Mouse (Mus musculus) myocyte (in vitro differentiated cells): Measurements from ENCODE around the gene Dgkz. TPM values are rescaled to one million over a fixed set of nuclear protein-coding genes. Genes with fewer than 3 reads are reported as not detected.

Experiments
- H3K27me3 ChIP-seq: one replicate; pipeline ENCODE4 v1.6.1; 2011; ENCODE audit not compliant: control insufficient read depth, insufficient read depth, insufficient read length
- H3K36me3 ChIP-seq: one replicate; pipeline ENCODE4 v1.6.1; 2011; ENCODE audit not compliant: control insufficient read depth, insufficient read depth
- H3K4me2 ChIP-seq: one replicate; pipeline ENCODE4 v1.6.1; 2011; ENCODE audit warnings: low read depth, control low read depth
- H3K4me3 ChIP-seq: one replicate; pipeline ENCODE4 v1.5.1; 2011; ENCODE audit warnings: mild to moderate bottlenecking, control low read depth, moderate library complexity
- H3K79me2 ChIP-seq: one replicate; pipeline ENCODE4 v1.6.1; 2011; ENCODE audit not compliant: control insufficient read depth, insufficient read depth
- H3ac ChIP-seq: one replicate; pipeline ENCODE4 v1.6.1; 2011; ENCODE audit not compliant: control insufficient read depth, insufficient read length
- CEBPB ChIP-seq: IDR thresholded peaks from 2 replicates; pipeline ENCODE4 v1.6.1; 2011; ENCODE audit warnings: mild to moderate bottlenecking, moderate library complexity; ENCODE audit not compliant: poor library complexity, insufficient read depth, severe bottlenecking
- E2F4 ChIP-seq: IDR thresholded peaks from one replicate; pipeline ENCODE4 v1.6.1; 2011; ENCODE audit warnings: mild to moderate bottlenecking, control low read depth, moderate library complexity; ENCODE audit not compliant: insufficient read depth
- MAX ChIP-seq: IDR thresholded peaks from one replicate; pipeline ENCODE4 v1.6.1; 2011; ENCODE audit warnings: low read depth, mild to moderate bottlenecking, control low read depth
- MYOD1 ChIP-seq, 3 experiments: IDR thresholded peaks; one replicate each; pipeline ENCODE4 v1.6.1; 2011; ENCODE audit warnings: control low read depth in 2 of 3, low read depth in 2 of 3, mild to moderate bottlenecking in 2 of 3, moderate library complexity in 1 of 3; ENCODE audit not compliant: insufficient read length in 2 of 3, control insufficient read depth in 1 of 3
- MYOG ChIP-seq, 3 experiments: IDR thresholded peaks; one replicate each; pipeline ENCODE4 v1.6.1; 2011; ENCODE audit warnings: control low read depth in 2 of 3, low read depth in 2 of 3, mild to moderate bottlenecking in 2 of 3; ENCODE audit not compliant: insufficient read length in 2 of 3, control insufficient read depth in 1 of 3, insufficient read depth in 1 of 3
- POLR2A ChIP-seq: IDR thresholded peaks from one replicate; pipeline ENCODE4 v1.6.1; 2011; ENCODE audit warnings: low read depth, mild to moderate bottlenecking, control low read depth, moderate library complexity; ENCODE audit not compliant: insufficient read length
- POLR2AphosphoS2 ChIP-seq: IDR thresholded peaks from one replicate; pipeline ENCODE4 v1.6.1; 2011; ENCODE audit warnings: low read depth, control low read depth; ENCODE audit not compliant: insufficient read length
- REST ChIP-seq: IDR thresholded peaks from one replicate; pipeline ENCODE4 v1.6.1; 2011; ENCODE audit warnings: mild to moderate bottlenecking, control low read depth, moderate library complexity; ENCODE audit not compliant: insufficient read depth, insufficient read length
- SRF ChIP-seq: IDR thresholded peaks from one replicate; pipeline ENCODE4 v1.6.1; 2011; ENCODE audit warnings: low read depth; ENCODE audit not compliant: control insufficient read depth, insufficient read length
- TCF12 ChIP-seq: IDR thresholded peaks from one replicate; pipeline ENCODE4 v1.6.1; 2011; ENCODE audit warnings: mild to moderate bottlenecking, control low read depth; ENCODE audit not compliant: poor library complexity, insufficient read depth, severe bottlenecking
- TCF3 ChIP-seq: IDR thresholded peaks from one replicate; pipeline ENCODE4 v1.6.1; 2011; ENCODE audit warnings: low read depth, control low read depth; ENCODE audit not compliant: insufficient read length
- USF1 ChIP-seq: IDR thresholded peaks from one replicate; pipeline ENCODE4 v1.6.1; 2011; ENCODE audit warnings: low read depth, mild to moderate bottlenecking, control low read depth, moderate library complexity
- polyA plus RNA-seq: library from polyadenylated mRNA; unstranded; fragments of >200 nt; fragmentation: generic; extraction: Trizol; gene quantifications from one replicate; pipeline ENCODE4 v1.2.1, GENCODE M21; 2012; ENCODE audit warnings: missing spikeins

Dgkz gene
- polyA plus RNA-seq, 1 experiment = 68.4 TPM

GRCm38 (mm10) chr2:91904618-91905307 lies 70.9 kb downstream of the Dgkz start:
- Histone ChIP-seq H3ac (no peak overlapping the region), H3K79me2 (no peaks in the 10 kb centered on the region), H3K27me3 (no peaks in the 10 kb centered on the region), H3K4me3 (no peak overlapping the region), H3K36me3 (peaks cover 11% of the 10 kb centered on the region), H3K4me2 (peak overlapping the region; percentile 36)
- TF ChIP-seq MYOD1 (IDR thresholded peaks at IDR 0.05; ENCODE audit: control insufficient read depth in 1 of 3, insufficient read length in 2 of 3, low read depth in 2 of 3) = peak; percentile 75 to 100 (median 98)
- TF ChIP-seq TCF12 = peak; percentile 91
- TF ChIP-seq E2F4 = no peak
- peak; percentile 84 to 100 (median 99) for TF ChIP-seq MYOG (IDR thresholded peaks at IDR 0.05; ENCODE audit: control insufficient read depth in 1 of 3, insufficient read depth in 1 of 3, insufficient read length in 2 of 3, low read depth in 2 of 3)
- peak; percentile 92 for TF ChIP-seq TCF3

GRCm38 (mm10) chr2:91903171-91903925 lies 72.3 kb downstream of the Dgkz start:
- peaks cover 2% of the 10 kb centered on the region for H3K36me3 ChIP-seq
- H3K4me2 ChIP-seq = no peak overlapping the region
- no peak overlapping the region for H3ac ChIP-seq
- H3K4me3 ChIP-seq = no peak overlapping the region
- no peaks in the 10 kb centered on the region for H3K27me3 ChIP-seq
- no peaks in the 10 kb centered on the region for H3K79me2 ChIP-seq
- TF ChIP-seq SRF = no peak
- TF ChIP-seq TCF12 = no peak
- no peak for TF ChIP-seq MYOG (IDR thresholded peaks at IDR 0.05; ENCODE audit: control insufficient read depth in 1 of 3, insufficient read depth in 1 of 3, insufficient read length in 2 of 3, low read depth in 2 of 3)
- TF ChIP-seq CEBPB = no peak
- no peak for TF ChIP-seq REST
- TF ChIP-seq MYOD1 (IDR thresholded peaks at IDR 0.05; ENCODE audit: control insufficient read depth in 1 of 3, insufficient read length in 2 of 3, low read depth in 2 of 3) = no peak
- no peak for TF ChIP-seq POLR2AphosphoS2
- no peak for TF ChIP-seq POLR2A
- TF ChIP-seq E2F4 = no peak
- TF ChIP-seq TCF3 = no peak
- no peak for TF ChIP-seq USF1
- no peak for TF ChIP-seq MAX

- Histone ChIP-seq H3K27me3 (no peaks in the 10 kb centered on the region), H3K4me2 (no peak overlapping the region), H3K4me3 (no peak overlapping the region), H3K36me3 (peaks cover 6% of the 10 kb centered on the region), H3ac (no peak overlapping the region), H3K79me2 (no peaks in the 10 kb centered on the region)
- TF ChIP-seq SRF = no peak
- TF ChIP-seq CEBPB = no peak
- no peak for TF ChIP-seq MYOG (IDR thresholded peaks at IDR 0.05; ENCODE audit: control insufficient read depth in 1 of 3, insufficient read depth in 1 of 3, insufficient read length in 2 of 3, low read depth in 2 of 3)
- no peak for TF ChIP-seq USF1
- TF ChIP-seq POLR2A = no peak
- no peak for TF ChIP-seq MAX
- TF ChIP-seq POLR2AphosphoS2 = no peak
- TF ChIP-seq REST = no peak
- no peak for TF ChIP-seq TCF12
- no peak for TF ChIP-seq E2F4
- TF ChIP-seq TCF3 = no peak
- no peak for TF ChIP-seq MYOD1 (IDR thresholded peaks at IDR 0.05; ENCODE audit: control insufficient read depth in 1 of 3, insufficient read length in 2 of 3, low read depth in 2 of 3)
Measured at GRCm38 (mm10) chr2:91902336-91902735, 73.3 kb downstream of the Dgkz start.

- Histone ChIP-seq H3K79me2 (no peaks in the 10 kb centered on the region), H3K36me3 (peaks cover 10% of the 10 kb centered on the region), H3K27me3 (no peaks in the 10 kb centered on the region), H3K4me3 (no peak overlapping the region), H3ac (no peak overlapping the region), H3K4me2 (no peak overlapping the region)
- no peak for TF ChIP-seq MYOG (IDR thresholded peaks at IDR 0.05; ENCODE audit: control insufficient read depth in 1 of 3, insufficient read depth in 1 of 3, insufficient read length in 2 of 3, low read depth in 2 of 3)
- TF ChIP-seq MYOD1 (IDR thresholded peaks at IDR 0.05; ENCODE audit: control insufficient read depth in 1 of 3, insufficient read length in 2 of 3, low read depth in 2 of 3) = no peak
- TF ChIP-seq TCF3 = no peak
- no peak for TF ChIP-seq E2F4
- TF ChIP-seq REST = no peak
- TF ChIP-seq SRF = no peak
- TF ChIP-seq CEBPB = no peak
- no peak for TF ChIP-seq POLR2AphosphoS2
- no peak for TF ChIP-seq MAX
- TF ChIP-seq USF1 = no peak
- no peak for TF ChIP-seq TCF12
- TF ChIP-seq POLR2A = no peak
Measured at GRCm38 (mm10) chr2:91900431-91900830, 75.2 kb downstream of the Dgkz start.
